Mouse (Mus musculus) C3H10T1/2 (cell line): ENCODE results near the gene Trim16. TPM values are rescaled to one million over a fixed set of nuclear protein-coding genes. Genes with fewer than 3 reads are reported as not detected.

Source experiments
- polyA plus RNA-seq, 2 experiments: library from polyadenylated mRNA; unstranded; fragments of >200 nt; fragmentation: generic; extraction: Trizol; gene quantifications; one replicate each; pipeline ENCODE4 v1.2.1; 2012; ENCODE audit warnings: missing spikeins in 2 of 2

Trim16 gene
- 1 to 10 TPM; 1.7 to 2.8 TPM for polyA plus RNA-seq

GRCm38 (mm10) chr11:62820059-62820541, at the start of gene Trim16:
TSS of gene Trim16 (plus strand) at chr11:62820231.

GRCm38 (mm10) chr11:62788935-62789616, 31.0 kb upstream of the Trim16 start, which contains the start of gene Zfp286:
TSS of gene Zfp286 (minus strand) at chr11:62789462.

GRCm38 (mm10) chr11:62846961-62847654, 27.1 kb downstream of the Trim16 start, which contains the start of gene Fbxw10:
TSS of gene Fbxw10 (plus strand) at chr11:62847069.

GRCm38 (mm10) chr11:62879220-62880048, 59.4 kb downstream of the Trim16 start, which contains the start of gene Tvp23b:
TSS of gene Tvp23b (plus strand) at chr11:62879455.

Other genes with a start within 250 kb of the Trim16 start
- under 1 TPM; 0.04 to 0.20 TPM for gene Trpv2, start 245.7 kb upstream of the Trim16 start, polyA plus RNA-seq
- gene Lrrc75a, start 171.7 kb upstream of the Trim16 start, polyA plus RNA-seq: 10 to 100 TPM in 1 of 2 experiments, 1 to 10 TPM in 1; 5.8 to 12.0 TPM
- gene Mmgt2, start 171.6 kb upstream of the Trim16 start, polyA plus RNA-seq: 10 to 100 TPM in 1 of 2 experiments, 1 to 10 TPM in 1; 9.2 to 37.9 TPM
- 1 to 10 TPM in 1 of 2 experiments, under 1 TPM in 1; 0.14 to 2.2 TPM for gene Zfp287, start 88.3 kb upstream of the Trim16 start, polyA plus RNA-seq
- not detected for gene Gm10428, start 67.1 kb upstream of the Trim16 start, polyA plus RNA-seq
- not detected for gene Zfp286, start 30.8 kb upstream of the Trim16 start, polyA plus RNA-seq
- gene Fbxw10, start 26.8 kb downstream of the Trim16 start, polyA plus RNA-seq: under 1 TPM in 1 of 2 experiments, not detected in 1; 0.33 TPM
- gene Tvp23b, start 59.2 kb downstream of the Trim16 start, polyA plus RNA-seq: 10 to 100 TPM in 1 of 2 experiments, 1 to 10 TPM in 1; 1.1 to 20.8 TPM
- gene Cdrt4, start 131.0 kb downstream of the Trim16 start, polyA plus RNA-seq: under 1 TPM in 1 of 2 experiments, not detected in 1; 0.12 TPM
- under 1 TPM in 1 of 2 experiments, not detected in 1; 0.04 TPM for gene Tekt3, start 241.4 kb downstream of the Trim16 start, polyA plus RNA-seq